Mouse (Mus musculus) stomach, embryonic 14.5 days (tissue): ENCODE data around the gene Med1. TPM values are rescaled to one million over a fixed set of nuclear protein-coding genes. Genes with fewer than 3 reads are reported as not detected.
"Not testable (repeated sequence)": the region's sequence is repeated elsewhere in the genome, so short reads cannot be mapped to it uniquely, and the experiment has no call there.

Experiments
- ATAC-seq: fragments of 200-750 bp; cut with Nextera tagmentation; 2 replicates; pipeline ENCODE4 v1.8.0; 2017; ENCODE audit warnings: low read depth, moderate TSS enrichment; ENCODE audit not compliant: insufficient number of reproducible peaks, insufficient read depth, low FRiP score
- H3K27ac ChIP-seq: fragments of 300-500 bp; sonication (generic); 2 replicates; pipeline ENCODE4 v1.5.1; 2014; ENCODE audit warnings: mild to moderate bottlenecking, low read length, moderate library complexity, mixed read lengths
- H3K27me3 ChIP-seq: fragments of 300-500 bp; sonication (generic); 2 replicates; pipeline ENCODE4 v1.6.1; 2014; ENCODE audit warnings: low read length, control low read depth, mixed read lengths; ENCODE audit not compliant: control insufficient read depth, insufficient read depth
- H3K36me3 ChIP-seq: fragments of 300-500 bp; sonication (generic); 2 replicates; pipeline ENCODE4 v1.6.1; 2014; ENCODE audit warnings: mild to moderate bottlenecking, control low read depth, low read length, moderate library complexity, mixed read lengths; ENCODE audit not compliant: control insufficient read depth, insufficient read depth
- H3K4me1 ChIP-seq: fragments of 300-500 bp; sonication (generic); 2 replicates; pipeline ENCODE4 v1.6.1; 2014; ENCODE audit warnings: low read length, control low read depth, mixed read lengths; ENCODE audit not compliant: control insufficient read depth, insufficient read depth
- H3K4me2 ChIP-seq: fragments of 300-500 bp; sonication (generic); replicated peaks from 2 replicates; pipeline ENCODE4 v1.6.1; 2014; ENCODE audit warnings: low read depth, low read length, control low read depth
- H3K4me3 ChIP-seq: fragments of 300-500 bp; sonication (generic); 2 replicates; pipeline ENCODE4 v1.5.1; 2014; ENCODE audit warnings: low read depth, low read length, control low read depth
- H3K9ac ChIP-seq: fragments of 300-500 bp; sonication (generic); replicated peaks from 2 replicates; pipeline ENCODE4 v1.6.1; 2014; ENCODE audit warnings: low read depth, mild to moderate bottlenecking, control low read depth, low read length, moderate library complexity, mixed read lengths
- H3K9me3 ChIP-seq: fragments of 300-500 bp; sonication (generic); 2 replicates; pipeline ENCODE4 v1.6.1; 2016; ENCODE audit warnings: low read depth, low read length, control low read depth; ENCODE audit not compliant: control insufficient read depth
- WGBS: fragments of 180-500 bp; shearing (Covaris S2); extraction: QIAGEN DNeasy Blood & Tissue Kit; methylation state at CpG from one replicate; pipeline ENCODE4 v1.1.7; 2014; 5-methylcytosine and 5-hydroxymethylcytosine counted together
- polyA plus RNA-seq: library from polyadenylated mRNA; unstranded; fragments of >200 nt; fragmentation: Nextera tagmentation; extraction: Ambion mirVana; gene quantifications from 2 replicates; pipeline ENCODE4 v1.2.1, GENCODE M21; 2014

Gene Med1
- 60.5 and 62.1 TPM in 2 replicates for polyA plus RNA-seq

DNA sequence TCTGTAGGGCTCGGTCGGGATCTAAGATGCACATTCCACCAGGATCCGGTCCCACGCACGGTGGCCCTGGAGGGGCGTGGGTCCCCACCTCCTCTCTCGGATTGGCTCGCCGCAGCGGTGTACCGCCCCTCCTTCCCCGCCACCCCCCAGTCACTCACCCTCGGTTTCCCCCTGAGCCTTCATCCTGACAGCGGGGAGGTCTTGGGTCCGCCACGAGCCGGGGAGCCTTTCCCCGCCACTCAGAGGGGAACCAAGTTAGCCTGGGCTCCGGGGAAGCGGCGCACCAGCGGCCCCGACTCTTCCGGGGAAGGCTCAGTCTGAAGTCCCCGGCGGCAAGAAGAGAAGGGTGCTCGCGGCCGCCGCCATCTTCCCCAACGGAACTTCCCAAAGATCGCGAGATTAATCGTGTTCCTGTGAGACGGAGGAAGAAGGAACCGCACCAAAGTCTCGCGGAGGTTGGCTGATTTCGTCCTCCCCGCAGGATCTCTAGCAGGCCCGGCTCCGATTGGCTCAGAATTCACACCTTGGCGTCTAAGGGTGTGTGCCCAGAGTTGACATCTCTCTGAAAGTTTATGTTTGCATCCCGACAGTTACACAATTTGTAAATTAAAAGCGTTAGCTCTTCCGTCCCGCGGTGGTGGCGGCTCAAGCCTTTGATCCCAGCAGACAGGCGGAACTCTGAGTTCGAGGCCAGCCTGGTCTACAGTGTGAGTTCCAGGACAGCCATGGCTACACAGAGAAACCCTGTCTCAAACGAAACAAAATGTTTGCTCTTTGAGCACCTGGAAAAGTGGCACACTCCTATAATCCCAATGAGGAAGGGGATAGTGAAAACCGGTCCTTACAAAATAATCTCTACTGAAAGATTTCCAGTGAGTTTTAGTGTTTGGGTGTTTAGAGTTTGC lies at the start of gene Med1:
Gene Med1, minus strand, starts transcription at position 393 of the 905 bp plus-strand sequence.
- Histone ChIP-seq H3K27ac (peak within 1 kb of the TSS; percentile 89), H3K4me3 (peak within 1 kb of the TSS; percentile 82), H3K27me3 (no peaks in the 10 kb centered on the region), H3K9ac (peak within 1 kb of the TSS; percentile 72), H3K4me1 (peaks cover 10% of the 10 kb centered on the region), H3K4me2 (peak within 1 kb of the TSS; percentile 68), H3K9me3 (no peaks in the 10 kb centered on the region), H3K36me3 (peaks cover 7% of the 10 kb centered on the region; the same call in 1 of the 2 replicates)
- WGBS, result under 1% methylated on average over 53 of the region's 53 CpGs
- ATAC-seq, result peak; percentile 96

DNA sequence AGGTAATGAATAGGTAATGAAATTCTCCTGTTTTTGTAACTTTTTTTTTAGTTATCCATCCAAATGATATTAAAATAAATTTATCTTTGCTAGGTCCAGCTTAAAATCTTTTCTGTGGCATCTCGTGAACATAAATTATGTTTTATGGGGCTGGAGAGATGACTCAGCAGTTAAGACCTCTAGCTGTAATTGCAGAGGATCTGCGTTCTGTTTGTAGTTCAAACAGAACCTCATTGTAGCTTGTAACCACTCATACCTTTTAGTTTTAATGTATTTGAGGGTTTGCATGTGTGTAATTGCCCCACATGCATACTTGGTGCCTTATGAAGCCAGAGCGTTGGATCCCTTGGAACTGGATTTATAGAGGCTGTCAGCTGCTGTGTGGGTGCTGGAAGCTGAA lies 45.9 kb upstream of the Med1 start:
- no peak for ATAC-seq
- H3K27me3 ChIP-seq, result no peaks in the 10 kb centered on the region
- H3K27ac ChIP-seq, result no peak overlapping the region
- H3K4me2 ChIP-seq, result no peak overlapping the region
- 87% methylated on average over 3 of the region's 3 CpGs for WGBS
- H3K9me3 ChIP-seq, result no peaks in the 10 kb centered on the region
- H3K4me1 ChIP-seq, result no peaks in the 10 kb centered on the region
- H3K36me3 ChIP-seq, result peaks cover 77% of the 10 kb centered on the region
- no peak overlapping the region for H3K9ac ChIP-seq
- no peak overlapping the region for H3K4me3 ChIP-seq

DNA sequence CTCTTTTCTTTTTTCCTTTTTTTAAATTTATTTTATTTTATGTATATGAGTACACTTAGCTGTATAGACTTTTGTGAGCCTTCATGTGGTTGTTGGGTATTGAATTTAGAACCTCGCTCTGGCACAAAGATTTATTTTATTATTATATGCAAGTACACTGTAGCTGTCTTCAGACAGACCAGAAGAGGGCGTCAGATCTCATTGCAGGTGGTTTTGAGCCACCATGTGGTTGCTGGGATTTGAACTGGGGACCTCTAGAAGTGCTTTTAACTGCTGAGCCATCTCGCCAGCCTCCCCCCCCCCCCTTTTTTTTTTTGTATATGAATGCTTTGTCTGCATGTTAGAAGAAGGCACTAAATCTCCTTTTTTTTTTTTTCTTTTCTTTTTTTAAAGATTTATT lies 45.3 kb upstream of the Med1 start:
- no peak overlapping the region for H3K4me3 ChIP-seq
- no peak for ATAC-seq
- 78% methylated on average over 3 of the region's 3 CpGs for WGBS
- no peak overlapping the region for H3K27ac ChIP-seq
- H3K36me3 ChIP-seq, result peaks cover 76% of the 10 kb centered on the region
- no peaks in the 10 kb centered on the region for H3K4me1 ChIP-seq
- H3K9me3 ChIP-seq, result no peaks in the 10 kb centered on the region
- no peaks in the 10 kb centered on the region for H3K27me3 ChIP-seq
- H3K4me2 ChIP-seq, result no peak overlapping the region
- H3K9ac ChIP-seq, result no peak overlapping the region

DNA sequence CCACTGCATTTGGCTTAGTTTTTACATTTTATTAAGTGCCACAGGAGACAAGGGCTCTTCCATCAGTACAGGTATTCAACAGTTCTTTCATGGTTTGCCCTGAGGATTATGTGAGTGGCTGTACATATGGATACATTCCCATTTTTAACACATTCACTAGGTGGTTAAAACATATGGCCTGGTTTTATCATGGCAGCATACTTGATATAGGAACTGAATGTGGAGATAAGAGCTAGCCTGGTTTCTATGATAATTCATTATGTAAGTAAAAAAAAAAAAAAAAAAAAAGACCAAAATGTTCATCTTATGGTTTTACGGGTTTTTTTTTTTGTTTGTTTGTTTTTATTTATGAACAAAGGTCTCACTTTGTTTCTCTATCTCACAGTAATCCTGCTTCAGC lies 33.3 kb upstream of the Med1 start:
- H3K27ac ChIP-seq, result no peak overlapping the region
- H3K9ac ChIP-seq, result no peak overlapping the region
- ATAC-seq, result no peak
- 97% methylated on average over 1 of the region's 1 CpGs for WGBS
- peaks cover 64% of the 10 kb centered on the region for H3K36me3 ChIP-seq
- H3K4me2 ChIP-seq, result no peak overlapping the region
- H3K9me3 ChIP-seq, result no peaks in the 10 kb centered on the region
- H3K27me3 ChIP-seq, result no peaks in the 10 kb centered on the region
- H3K4me3 ChIP-seq, result no peak overlapping the region
- no peaks in the 10 kb centered on the region for H3K4me1 ChIP-seq

DNA sequence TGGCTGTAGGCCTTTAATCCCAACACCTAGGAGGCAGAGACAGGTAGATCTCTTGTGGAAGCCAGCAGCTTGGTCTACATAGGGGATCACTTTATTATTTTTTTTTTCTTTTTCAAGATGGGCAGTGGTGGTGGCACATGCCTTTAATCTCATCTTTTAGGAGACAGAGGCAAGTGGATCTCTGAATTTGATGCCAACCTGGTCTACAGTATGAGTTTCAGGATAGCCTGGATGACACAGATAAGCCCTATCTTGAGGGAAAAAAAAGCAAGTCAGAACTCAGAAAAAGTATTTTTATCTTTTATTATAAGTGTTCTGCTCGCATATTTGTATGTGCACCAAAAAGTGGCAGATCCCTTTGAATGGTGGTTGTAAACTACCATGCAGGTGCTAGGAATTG lies 20.2 kb upstream of the Med1 start:
- Histone ChIP-seq H3K27ac (no peak overlapping the region), H3K4me3 (no peak overlapping the region), H3K36me3 (peaks cover 68% of the 10 kb centered on the region), H3K27me3 (no peaks in the 10 kb centered on the region), H3K9me3 (no peaks in the 10 kb centered on the region), H3K4me1 (no peaks in the 10 kb centered on the region), H3K4me2 (no peak overlapping the region), H3K9ac (no peak overlapping the region)
- ATAC-seq, result no peak
- 94% methylated on average over 1 of the region's 1 CpGs for WGBS

DNA sequence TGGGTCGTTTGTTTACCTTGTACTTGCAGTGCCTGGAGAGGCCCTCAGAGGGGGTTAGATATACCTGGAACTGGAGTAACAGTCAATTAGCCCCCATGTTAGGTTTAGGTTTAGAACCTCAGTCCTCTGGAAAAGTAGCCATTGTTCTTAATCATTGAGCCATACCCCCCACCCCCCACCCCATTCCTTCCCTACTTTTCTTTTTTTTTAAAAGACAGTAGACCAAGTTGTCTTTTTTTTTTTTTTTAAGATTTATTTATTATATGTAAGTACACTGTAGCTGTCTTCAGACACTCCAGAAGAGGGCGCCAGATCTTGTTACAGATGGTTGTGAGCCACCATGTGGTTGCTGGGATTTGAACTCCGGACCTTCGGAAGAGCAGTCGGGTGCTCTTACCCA lies 16.6 kb upstream of the Med1 start:
- H3K27ac ChIP-seq, H3K4me1 ChIP-seq, H3K4me3 ChIP-seq, H3K9me3 ChIP-seq, H3K27me3 ChIP-seq, H3K4me2 ChIP-seq, ATAC-seq, H3K9ac ChIP-seq: not testable (repeated sequence)
- 86% methylated on average over 4 of the region's 5 CpGs for WGBS
- H3K36me3 ChIP-seq, result peaks cover 56% of the 10 kb centered on the region

DNA sequence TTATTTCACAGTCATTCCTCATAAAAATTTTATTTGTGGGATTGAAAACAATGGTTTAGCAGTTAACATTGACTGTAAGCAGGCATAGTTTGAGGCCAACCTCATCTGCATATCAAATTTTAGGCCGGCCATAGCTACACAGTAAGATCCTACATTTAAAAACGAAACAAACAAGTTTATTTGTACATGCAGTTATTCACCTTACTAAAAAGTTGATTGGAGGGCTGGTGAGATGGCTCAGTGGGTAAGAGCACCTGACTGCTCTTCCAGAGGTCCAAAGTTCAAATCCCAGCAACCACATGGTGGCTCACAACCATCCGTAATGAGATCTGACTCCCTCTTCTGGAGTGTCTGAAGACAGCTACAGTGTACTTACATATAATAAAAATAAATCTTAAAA lies 13.2 kb upstream of the Med1 start:
- 81% methylated on average over 3 of the region's 3 CpGs for WGBS
- not testable (repeated sequence) for H3K9me3 ChIP-seq, H3K9ac ChIP-seq, H3K27ac ChIP-seq, H3K27me3 ChIP-seq, H3K4me3 ChIP-seq, H3K4me1 ChIP-seq, ATAC-seq
- peaks cover 32% of the 10 kb centered on the region for H3K36me3 ChIP-seq
- peak overlapping the region; percentile 42 for H3K4me2 ChIP-seq

DNA sequence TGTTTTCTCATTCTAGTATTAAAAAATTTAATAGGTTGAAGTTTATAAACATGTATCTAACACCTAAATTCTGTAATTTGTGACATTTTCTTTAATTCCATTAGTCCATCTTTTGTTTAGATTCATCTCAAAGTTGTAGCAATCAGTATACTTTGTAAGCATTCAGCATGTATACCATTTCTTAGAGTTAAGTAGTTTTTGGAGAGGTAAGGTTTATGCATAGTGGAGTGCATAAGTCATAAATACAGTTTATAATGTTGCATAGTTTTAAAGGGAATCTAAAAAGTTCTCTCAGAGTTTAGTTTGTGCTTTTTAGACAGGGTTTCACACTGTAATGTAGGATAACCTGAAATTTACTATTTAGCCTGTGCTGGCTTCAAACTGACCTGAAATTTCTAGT lies 12.4 kb upstream of the Med1 start:
- Histone ChIP-seq H3K9me3 (no peaks in the 10 kb centered on the region), H3K4me3 (peak overlapping the region; percentile 7; the same call in 1 of the 2 replicates), H3K4me2 (peak overlapping the region; percentile 42), H3K4me1 (peaks cover 5% of the 10 kb centered on the region; the same call in 1 of the 2 replicates), H3K9ac (no peak overlapping the region), H3K27me3 (no peaks in the 10 kb centered on the region), H3K27ac (no peak overlapping the region), H3K36me3 (peaks cover 24% of the 10 kb centered on the region)
- ATAC-seq, result no peak
